Mouse (Mus musculus) erythroblast, embryonic 14.5 days (primary cell): ENCODE results near the gene Zfp287.

ENCODE experiments used
- GATA1 ChIP-seq: IDR thresholded peaks from 2 replicates; pipeline ENCODE4 v1.6.1; 2012; ENCODE audit warnings: low read length, inconsistent platforms, mixed read lengths
- TAL1 ChIP-seq: IDR thresholded peaks from 3 replicates; pipeline ENCODE4 v1.6.1; 2012; ENCODE audit warnings: low read length, inconsistent platforms, mixed read lengths

GRCm38 (mm10) chr11:62652080-62652479, 79.6 kb downstream of the Zfp287 start:
- TF ChIP-seq TAL1: no peak
- TF ChIP-seq GATA1: no peak
